Mouse (Mus musculus) urinary bladder, postnatal 36 days (tissue): ENCODE results near the gene 3110082I17Rik.

Source experiments
- DNase-seq, 2 experiments: peaks; one replicate each; pipeline ENCODE4 v3.0.0; 2022; ENCODE audit warnings: low spot score in 2 of 2, mixed read lengths in 1 of 2

The 3110082I17Rik gene

GRCm38 (mm10) chr5:139460384-139461067, at the start of gene 3110082I17Rik:
Gene 3110082I17Rik (minus strand): TSS chr5:139460527.
- peak; percentile 98 for DNase-seq

DNA sequence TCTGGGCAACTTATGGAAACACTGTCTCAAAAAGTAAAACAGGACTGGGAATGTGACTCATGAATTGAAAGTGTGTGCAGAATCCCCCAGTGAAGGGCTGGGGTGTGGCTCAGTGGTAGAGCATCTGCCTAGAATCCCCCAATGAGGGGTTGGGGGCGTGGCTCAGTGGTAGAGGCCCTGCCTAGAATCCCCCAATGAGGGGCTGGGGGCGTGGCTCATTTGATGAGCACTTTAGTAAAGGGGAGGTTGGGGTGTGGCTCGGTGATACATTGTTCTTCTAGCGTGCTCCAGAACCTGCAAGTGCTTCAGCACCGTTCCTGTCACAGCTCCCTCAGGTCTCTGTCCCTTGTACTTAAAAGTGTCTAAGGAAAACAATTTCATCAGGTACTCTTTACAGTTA, 45.9 kb upstream of the 3110082I17Rik start:
- DNase-seq: no peak

DNA sequence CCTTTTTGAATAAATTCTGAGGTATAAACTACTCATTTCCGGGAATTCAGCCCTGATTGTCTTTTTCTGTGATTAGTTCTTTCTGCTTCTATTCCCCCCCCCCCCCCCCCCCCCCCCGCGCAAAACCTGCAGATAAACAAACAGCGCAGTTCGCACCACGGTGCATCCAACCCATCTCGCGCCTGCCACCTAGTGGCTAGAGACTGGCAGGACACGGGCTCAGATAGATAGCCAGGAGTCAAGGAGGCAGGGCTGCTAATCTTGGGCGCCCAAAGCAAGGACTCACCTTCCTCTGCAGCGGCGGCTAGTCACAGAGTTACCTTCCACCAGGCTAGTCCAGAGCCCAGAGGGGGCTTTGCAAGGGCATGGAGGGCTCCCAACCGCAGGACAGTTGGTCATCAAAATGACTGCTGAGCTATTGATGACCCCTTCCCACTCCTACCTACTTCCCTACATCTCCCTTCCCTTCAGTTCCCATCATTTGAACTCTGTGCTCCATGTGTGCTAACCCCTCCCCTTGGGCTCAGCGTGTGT, 44.8 kb upstream of the 3110082I17Rik start:
- DNase-seq: peak; percentile 72 to 81

GRCm38 (mm10) chr5:139502281-139502680, 42.0 kb upstream of the 3110082I17Rik start:
- no peak for DNase-seq

DNA sequence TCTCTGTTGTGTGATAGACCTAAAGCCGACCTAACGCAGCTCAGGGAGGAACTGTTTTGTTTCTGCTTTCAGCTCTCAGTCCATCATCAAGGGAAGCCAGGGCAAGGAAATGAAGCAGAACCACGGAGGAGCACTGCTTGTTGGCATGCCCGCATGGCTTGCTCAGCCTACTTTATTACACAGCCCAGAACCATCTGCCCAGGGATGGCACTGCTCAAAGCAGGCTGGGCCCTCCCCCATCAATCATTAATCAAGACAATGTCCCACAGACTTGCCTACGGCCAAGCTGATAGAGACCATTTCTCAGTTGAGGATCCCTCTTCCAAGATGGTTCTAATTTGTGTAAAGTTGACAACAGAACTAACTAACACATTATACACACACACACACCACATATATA, 38.5 kb upstream of the 3110082I17Rik start:
- DNase-seq: no peak

DNA sequence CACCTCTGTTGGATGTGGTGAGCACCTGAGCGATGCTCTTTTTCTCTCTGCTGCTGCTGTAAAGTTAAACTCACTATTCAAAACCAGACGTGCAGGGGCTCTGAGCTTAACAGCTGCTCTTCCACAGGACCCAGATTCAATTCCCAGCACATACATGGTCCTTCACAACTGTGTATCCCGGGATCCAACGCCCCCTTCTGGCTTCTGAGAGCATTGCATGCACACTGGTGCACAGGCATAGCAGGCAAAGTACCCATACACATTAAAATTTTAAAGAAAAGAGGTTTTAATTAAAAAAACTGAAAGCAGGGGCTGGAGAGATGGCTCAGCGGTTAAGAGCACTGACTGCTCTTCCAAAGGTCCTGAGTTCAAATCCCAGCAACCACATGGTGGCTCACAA, 36.6 kb upstream of the 3110082I17Rik start:
- DNase-seq: no peak

DNA sequence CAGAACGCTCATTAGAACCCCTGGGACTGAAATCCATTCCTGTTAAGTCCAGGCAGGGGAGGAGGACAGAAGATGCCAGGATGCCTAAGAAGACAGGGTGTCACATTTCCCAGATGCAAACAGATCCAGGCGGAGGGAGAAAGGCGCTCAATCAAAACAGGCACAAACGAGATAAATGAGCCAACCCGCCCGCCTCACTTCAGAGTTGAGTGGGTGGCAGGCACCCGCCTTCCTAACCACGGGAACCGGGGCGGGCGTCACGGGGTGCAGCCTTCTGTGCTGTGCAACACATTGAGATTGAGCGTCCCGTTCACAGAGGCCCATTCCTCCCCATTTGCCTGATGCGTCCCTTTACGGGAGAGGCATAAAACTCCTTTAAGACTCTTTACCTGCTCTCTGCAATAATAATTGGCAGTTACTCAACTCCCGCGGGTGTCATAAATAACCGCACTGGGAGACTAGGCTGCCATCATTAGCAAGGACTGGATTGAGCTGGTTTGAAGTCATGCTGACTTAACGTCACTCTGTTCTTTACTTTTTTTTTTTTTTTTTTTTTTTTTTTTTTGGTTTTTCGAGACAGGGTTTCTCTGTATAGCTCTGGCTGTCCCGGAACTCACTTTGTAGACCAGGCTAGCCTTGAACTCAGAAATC, 34.8 kb upstream of the 3110082I17Rik start:
- DNase-seq: no peak

DNA sequence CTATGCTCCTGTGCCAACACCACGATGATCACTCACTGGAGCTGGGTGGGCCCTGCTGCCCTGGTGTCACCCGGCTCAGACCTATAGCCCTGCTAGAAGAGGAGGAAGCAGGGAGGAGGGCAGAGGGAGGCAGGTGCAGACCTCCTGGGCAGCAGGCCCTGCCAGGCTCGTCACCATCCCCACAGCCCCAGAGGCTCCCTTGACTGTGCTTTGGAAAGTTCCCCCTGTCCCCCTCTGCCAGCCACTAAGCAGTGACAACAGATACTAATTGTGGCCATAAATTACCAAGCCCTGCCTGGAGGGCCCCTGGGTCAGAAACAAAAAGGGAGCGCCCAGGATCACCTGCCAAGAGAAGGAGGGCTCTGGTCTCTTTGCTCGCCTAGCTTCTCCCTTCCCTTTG, 33.4 kb upstream of the 3110082I17Rik start:
- no peak for DNase-seq

DNA sequence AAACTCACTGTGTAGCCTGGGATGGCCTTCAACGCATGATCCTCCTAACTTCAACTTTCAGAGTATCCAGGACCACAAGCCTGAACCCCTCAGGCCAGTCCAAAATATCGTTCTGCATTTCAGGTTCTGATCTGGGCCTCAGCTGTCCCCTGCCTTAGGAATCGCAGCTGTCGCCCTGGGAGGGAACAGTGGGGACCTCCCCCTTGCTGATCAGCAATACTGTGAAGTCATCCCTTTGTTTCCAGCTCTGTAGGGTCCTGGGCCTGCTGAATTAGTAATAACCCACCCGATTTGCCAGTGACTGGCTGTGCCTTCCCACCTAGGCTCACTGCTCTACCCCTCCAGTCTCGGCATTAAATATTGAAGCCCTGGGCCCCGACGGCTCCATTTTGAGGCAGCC, 31.0 kb upstream of the 3110082I17Rik start:
- DNase-seq: no peak

GRCm38 (mm10) chr5:139490131-139490530, 29.8 kb upstream of the 3110082I17Rik start:
- DNase-seq: no peak

- peak; percentile 98 to 99 for DNase-seq
Observed at GRCm38 (mm10) chr5:139484185-139484814, 24.0 kb upstream of the 3110082I17Rik start, which contains the start of gene Zfand2a. Gene Zfand2a (minus strand): TSS chr5:139484549.

- DNase-seq: no peak
Observed at GRCm38 (mm10) chr5:139483171-139483848, 23.0 kb upstream of the 3110082I17Rik start.

GRCm38 (mm10) chr5:139480406-139480805, 20.1 kb upstream of the 3110082I17Rik start:
- DNase-seq: peak in 1 of 2 experiments; percentile 43

DNA sequence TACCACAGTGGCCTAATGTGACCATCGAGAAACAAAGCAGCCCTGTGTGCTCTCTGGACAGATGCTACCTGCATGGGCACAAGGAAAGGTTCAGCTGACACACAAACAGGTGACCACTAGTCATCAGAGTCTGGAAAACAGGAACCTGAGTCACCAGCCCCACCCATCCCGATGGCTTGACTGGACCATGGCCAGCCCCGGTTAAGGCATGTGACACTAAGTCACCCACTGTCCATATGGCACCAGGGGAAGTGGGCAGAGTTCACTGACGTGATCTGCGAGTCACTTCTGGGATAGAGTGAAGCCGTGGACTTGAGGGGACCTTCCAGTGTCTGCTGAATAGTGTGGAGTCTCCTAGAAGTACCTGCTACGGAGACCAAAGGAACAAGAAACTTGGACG, 18.8 kb upstream of the 3110082I17Rik start:
- DNase-seq: peak; percentile 78 to 82

DNA sequence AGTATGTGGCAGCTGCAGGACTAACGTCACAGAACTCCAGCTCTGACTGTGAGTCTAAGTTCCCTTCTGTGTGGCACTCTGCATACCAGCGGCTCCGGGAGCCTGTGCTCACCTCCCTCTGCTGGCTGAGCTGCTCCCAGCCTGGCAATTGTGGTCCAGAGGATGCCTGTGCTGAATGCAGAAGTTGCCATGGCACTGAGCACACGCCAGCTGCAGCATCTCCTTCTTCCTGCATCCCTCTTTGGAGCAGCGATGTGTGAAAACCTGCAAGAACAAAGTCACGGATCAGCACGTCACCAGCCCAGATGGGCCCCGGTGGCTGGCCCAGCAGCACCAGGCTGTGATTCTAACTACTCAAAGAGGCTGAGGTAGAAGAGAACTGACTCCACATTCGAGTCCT, 14.4 kb upstream of the 3110082I17Rik start:
- DNase-seq: no peak

- DNase-seq: no peak
Observed at GRCm38 (mm10) chr5:139467998-139468397, 7.7 kb upstream of the 3110082I17Rik start.

GRCm38 (mm10) chr5:139466801-139467200, 6.5 kb upstream of the 3110082I17Rik start:
- DNase-seq: no peak

DNA sequence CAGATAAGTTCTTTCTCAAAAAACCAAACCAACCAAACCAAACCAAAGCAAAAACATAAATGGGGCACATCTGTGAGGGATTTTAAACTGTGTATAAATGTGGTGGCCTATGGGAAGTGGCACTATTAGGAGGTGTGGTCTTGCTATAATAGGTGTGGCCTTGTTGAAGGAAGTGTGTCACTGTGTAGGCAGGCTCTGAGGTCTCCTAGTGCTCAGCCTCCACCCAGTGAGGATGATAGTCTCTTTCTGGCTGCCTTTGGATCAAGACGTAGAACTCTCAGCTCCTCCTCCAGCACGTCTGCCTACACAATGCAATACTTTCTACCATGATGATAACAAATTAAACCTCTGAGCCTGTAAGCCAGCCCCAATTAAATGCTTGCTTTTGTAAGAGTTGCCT, 6.0 kb upstream of the 3110082I17Rik start:
- no peak for DNase-seq

DNA sequence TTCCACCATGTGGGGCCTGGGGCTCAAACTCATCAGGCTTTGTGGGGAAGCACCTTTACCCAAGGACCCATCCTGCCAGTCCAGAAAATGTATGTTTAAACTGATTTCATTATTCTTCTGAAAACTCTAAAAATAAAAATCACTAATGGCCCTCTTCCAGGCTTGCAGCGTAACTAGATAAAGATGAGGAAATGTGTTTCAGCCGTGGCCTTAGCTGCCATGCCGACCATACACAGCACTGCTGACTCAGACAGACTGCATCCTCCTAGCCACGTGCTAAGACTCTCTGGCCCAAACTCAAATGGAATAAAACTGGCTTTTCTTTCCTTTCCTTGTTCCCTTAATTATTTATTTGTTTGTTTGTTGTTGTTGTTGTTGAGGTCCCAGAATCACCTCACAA, 4.5 kb upstream of the 3110082I17Rik start:
- DNase-seq: no peak

GRCm38 (mm10) chr5:139459938-139460337, 389 bp downstream of the 3110082I17Rik start:
- no peak for DNase-seq

GRCm38 (mm10) chr5:139457241-139457640, 3.1 kb downstream of the 3110082I17Rik start:
- no peak for DNase-seq

DNA sequence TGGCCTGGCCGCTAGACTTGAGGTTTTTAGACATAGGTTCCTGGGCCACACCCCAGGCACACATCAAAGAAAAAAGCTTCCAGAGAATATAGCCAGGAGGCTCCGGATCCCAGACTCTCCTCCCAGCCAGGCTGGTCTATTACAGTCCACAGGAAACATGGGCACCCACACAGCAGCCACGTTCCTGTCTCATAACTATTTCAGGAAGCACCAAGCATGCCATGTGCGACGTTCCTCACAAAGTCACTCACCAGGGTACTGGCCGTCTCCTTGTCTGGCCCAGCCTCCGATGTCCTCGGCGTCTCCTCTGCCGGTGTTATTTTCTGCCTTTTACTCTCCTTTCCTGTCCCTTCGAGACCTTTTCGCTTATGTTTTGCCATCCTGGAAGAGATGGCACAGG, 5.2 kb downstream of the 3110082I17Rik start:
- no peak for DNase-seq
